Comparison of ENCODE assay signal across 18 mouse cellular contexts in the genomic region with DNA sequence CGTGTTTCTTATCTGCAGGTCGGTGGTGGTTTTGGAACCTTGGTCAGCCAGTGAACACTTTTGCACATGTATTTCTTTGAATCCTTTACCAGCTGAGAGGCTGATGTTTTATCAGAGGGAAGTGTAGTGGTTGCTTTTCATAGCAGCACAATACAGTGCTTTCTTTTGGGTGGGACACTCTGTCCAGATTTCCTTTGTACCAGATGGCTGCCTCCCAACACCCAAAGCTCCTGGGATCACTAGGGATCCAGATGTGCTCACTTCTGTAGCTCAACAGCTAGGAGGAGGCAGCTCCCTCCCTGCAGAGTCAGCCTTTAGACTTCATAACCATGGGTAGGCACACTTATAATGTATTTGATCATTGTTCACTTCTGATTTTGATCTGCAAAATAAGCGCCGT.
DNase-seq lines count a peak whose midpoint lies in the region; ATAC-seq and TF ChIP-seq lines count a peak whose summit lies in the region.
"Had no signal": no experiment of that assay in that cellular context is flagged by ENCODE, and none has a peak within 500 bp of the region (broad histone marks: within the 10 kb centered on the region; RNA-seq: fewer than 3 reads in every experiment).

No protein-coding gene starts in this region.

- TF ChIP-seq CTCF in heart, adult 2 months (IDR thresholded peaks at IDR 0.05): peak; percentile 53

- intact Hi-C loops in heart, adult 2 months (cut with DNase I): loop anchor here (1.0 kb wide), 6 partner anchors 39 to 407 kb away; no protein-coding TSS in a partner anchor

- H3K9ac ChIP-seq in heart, adult 2 months (ENCODE audit: low read depth, low read length): no peak overlapping the region
- no peak overlapping the region for H3K9ac ChIP-seq in heart, embryonic 11.5 days (ENCODE audit: low read depth, low read length)
- H3K9ac ChIP-seq: forebrain, postnatal 0 days; heart, embryonic 15.5 days had no signal

- peak; percentile 64 to 76 for DNase-seq in heart, adult 2 months
- DNase-seq in adipocyte (ENCODE audit: low spot score): peak; percentile 37
- DNase-seq in gastrocnemius, postnatal 25 days: peak; percentile 80
- peak; percentile 64 for DNase-seq in heart, postnatal 4 days
- DNase-seq in urinary bladder, postnatal 4 days (ENCODE audit: low spot score in 2 of 2): no peak
- DNase-seq in spleen, adult 18-20 months: no peak
- no peak for DNase-seq in layer of hippocampus, postnatal 14 days (ENCODE audit: low spot score in 2 of 2)
- DNase-seq: adrenal gland, adult 8-10 months; cerebellum, postnatal 10 days; forebrain, postnatal 0 days; liver; lung, adult 18-20 months; lung, postnatal 36 days had no signal

- no peak overlapping the region for H3K4me2 ChIP-seq in heart, embryonic 11.5 days
- H3K4me2 ChIP-seq: heart, embryonic 15.5 days had no signal

- peak; percentile 60; the same call in 1 of the 2 replicates for TF ChIP-seq POLR2A in heart, adult 2 months (IDR thresholded peaks at IDR 0.05; ENCODE audit: insufficient read depth, low read depth, low read length)

- H3K27ac ChIP-seq in heart, adult 2 months: peak overlapping the region; percentile 64
- H3K27ac ChIP-seq in heart, embryonic 11.5 days (ENCODE audit: low read depth, low read length): no peak overlapping the region
- H3K27ac ChIP-seq: heart, embryonic 15.5 days; layer of hippocampus, adult 2 months; left cerebral cortex, adult 2 months; midbrain, embryonic 10.5 days had no signal

- no peak overlapping the region for H3K4me3 ChIP-seq in heart, adult 2 months
- H3K4me3 ChIP-seq in heart, embryonic 11.5 days (ENCODE audit: low read depth, low read length): no peak overlapping the region
- H3K4me3 ChIP-seq: heart, embryonic 15.5 days; layer of hippocampus, adult 2 months; left cerebral cortex, adult 2 months; midbrain, embryonic 10.5 days had no signal

- WGBS in heart, adult 2 months: 42% methylated on average over 4 of the region's 4 CpGs
- 73% methylated on average over 4 of the region's 4 CpGs for WGBS in heart, embryonic 11.5 days (ENCODE audit: insufficient replicate concordance)

- no peaks in the 10 kb centered on the region; the same call in 1 of the 2 replicates for H3K4me1 ChIP-seq in heart, adult 2 months (ENCODE audit: control insufficient read depth, insufficient read depth, low read length)
- H3K4me1 ChIP-seq in heart, embryonic 11.5 days (ENCODE audit: control insufficient read depth, insufficient read depth, low read length): no peaks in the 10 kb centered on the region
- H3K4me1 ChIP-seq: heart, embryonic 15.5 days; midbrain, embryonic 10.5 days had no signal

- H3K9me3 ChIP-seq in heart, embryonic 11.5 days (replicated peaks; ENCODE audit: control insufficient read depth, low read length): no peaks in the 10 kb centered on the region
- H3K9me3 ChIP-seq: heart, embryonic 15.5 days; midbrain, embryonic 10.5 days had no signal

- no peak for ATAC-seq in heart, embryonic 11.5 days (replicated peaks; ENCODE audit: insufficient number of reproducible peaks, low FRiP score, low TSS enrichment)
- ATAC-seq: forebrain, postnatal 0 days had no signal

- H3K79me2 ChIP-seq in heart, adult 2 months (replicated peaks; ENCODE audit: control insufficient read depth, insufficient read depth, low read length): no peaks in the 10 kb centered on the region

- peaks cover 1% of the 10 kb centered on the region; the same call in 1 of the 2 replicates for H3K36me3 ChIP-seq in heart, adult 2 months (ENCODE audit: control insufficient read depth, insufficient read depth, low read length)
- no peaks in the 10 kb centered on the region for H3K36me3 ChIP-seq in heart, embryonic 11.5 days (ENCODE audit: control insufficient read depth, insufficient read depth, low read length)
- H3K36me3 ChIP-seq: heart, embryonic 15.5 days; midbrain, embryonic 10.5 days had no signal

- TF ChIP-seq EP300 in heart, adult 2 months (IDR thresholded peaks at IDR 0.05; ENCODE audit: insufficient read depth, low read depth, low read length): peak; percentile 98

- H3K27me3 ChIP-seq in heart, adult 2 months (ENCODE audit: control insufficient read depth, insufficient read depth, low read length): no peaks in the 10 kb centered on the region
- no peaks in the 10 kb centered on the region for H3K27me3 ChIP-seq in heart, embryonic 11.5 days (ENCODE audit: control insufficient read depth, insufficient read depth, low read length)
- H3K27me3 ChIP-seq: heart, embryonic 15.5 days had no signal

Comparison
In these comparisons a context has a peak if more than half of its experiments do, and no peak if none do; other contexts are left out.
1. DNase-seq: peak in heart, adult 2 months (2 of 2), adipocyte (single experiment), gastrocnemius, postnatal 25 days (single experiment) and heart, postnatal 4 days (single experiment); none in urinary bladder, postnatal 4 days (0 of 2), spleen, adult 18-20 months (0 of 2) and layer of hippocampus, postnatal 14 days (0 of 2).